Mouse (Mus musculus) retina, postnatal 1 day (tissue): ENCODE measurements around the gene Chd4.

Source experiments
- DNase-seq: peaks from one replicate; pipeline ENCODE4 v3.0.0-alpha.2; 2012

Chd4 gene

DNA sequence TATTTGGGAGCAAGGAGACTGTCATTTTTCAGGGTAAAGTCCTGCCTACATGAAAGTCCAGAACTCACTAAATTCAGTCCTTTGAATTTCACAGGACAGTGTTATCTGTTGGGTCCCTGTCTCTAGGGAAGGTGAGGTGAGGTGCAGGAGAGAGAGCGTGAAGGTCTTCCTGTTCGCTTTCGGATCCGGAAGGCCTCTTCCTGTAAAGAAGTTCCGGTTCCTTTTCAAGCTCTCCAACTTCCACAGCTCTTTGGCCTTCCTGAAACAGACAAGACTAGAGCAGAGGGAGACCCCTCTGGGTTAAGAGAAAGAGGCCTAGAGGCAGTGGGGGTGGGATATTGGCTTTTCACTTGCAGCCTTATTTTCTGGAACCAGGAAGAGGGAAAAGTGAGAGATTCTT, 3.4 kb upstream of the Chd4 start:
- no peak for DNase-seq

DNA sequence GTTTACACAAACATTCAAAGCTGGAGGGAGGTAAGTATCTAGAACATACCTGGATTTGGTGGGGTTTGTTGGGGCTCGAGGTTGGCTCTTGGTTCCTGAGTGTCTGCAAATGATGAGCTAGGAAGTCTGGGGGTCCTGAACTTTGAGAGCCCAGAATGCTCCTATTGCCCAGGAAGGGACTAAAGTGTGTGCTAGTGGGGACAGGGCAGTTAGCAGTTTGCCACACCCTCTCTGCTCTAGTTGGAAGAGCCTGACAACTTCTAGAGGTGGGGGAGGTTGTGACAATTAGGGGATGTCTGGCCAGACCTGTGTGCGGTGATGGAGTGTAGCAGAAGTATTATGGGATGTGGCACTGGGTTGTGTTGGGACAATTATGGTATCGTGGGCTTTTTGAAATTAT, 938 bp upstream of the Chd4 start:
- DNase-seq, result peak; percentile 65

DNA sequence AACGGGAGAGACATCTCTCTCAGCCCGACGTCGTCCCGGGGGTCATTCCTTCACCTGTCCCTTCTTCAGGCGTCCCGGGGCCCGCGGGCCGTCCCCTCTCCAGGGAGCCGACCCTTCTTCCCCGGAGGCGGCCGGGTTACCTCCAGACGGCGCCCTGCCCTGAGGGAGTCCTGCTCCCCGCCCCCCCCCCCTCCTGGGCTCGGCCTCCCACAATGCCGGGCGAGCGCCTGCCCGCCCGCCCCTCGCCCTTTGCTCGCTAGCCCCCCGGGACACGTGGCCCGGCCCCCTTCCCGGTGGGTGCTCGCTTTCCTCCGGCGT, 457 bp downstream of the Chd4 start:
- no peak for DNase-seq

DNA sequence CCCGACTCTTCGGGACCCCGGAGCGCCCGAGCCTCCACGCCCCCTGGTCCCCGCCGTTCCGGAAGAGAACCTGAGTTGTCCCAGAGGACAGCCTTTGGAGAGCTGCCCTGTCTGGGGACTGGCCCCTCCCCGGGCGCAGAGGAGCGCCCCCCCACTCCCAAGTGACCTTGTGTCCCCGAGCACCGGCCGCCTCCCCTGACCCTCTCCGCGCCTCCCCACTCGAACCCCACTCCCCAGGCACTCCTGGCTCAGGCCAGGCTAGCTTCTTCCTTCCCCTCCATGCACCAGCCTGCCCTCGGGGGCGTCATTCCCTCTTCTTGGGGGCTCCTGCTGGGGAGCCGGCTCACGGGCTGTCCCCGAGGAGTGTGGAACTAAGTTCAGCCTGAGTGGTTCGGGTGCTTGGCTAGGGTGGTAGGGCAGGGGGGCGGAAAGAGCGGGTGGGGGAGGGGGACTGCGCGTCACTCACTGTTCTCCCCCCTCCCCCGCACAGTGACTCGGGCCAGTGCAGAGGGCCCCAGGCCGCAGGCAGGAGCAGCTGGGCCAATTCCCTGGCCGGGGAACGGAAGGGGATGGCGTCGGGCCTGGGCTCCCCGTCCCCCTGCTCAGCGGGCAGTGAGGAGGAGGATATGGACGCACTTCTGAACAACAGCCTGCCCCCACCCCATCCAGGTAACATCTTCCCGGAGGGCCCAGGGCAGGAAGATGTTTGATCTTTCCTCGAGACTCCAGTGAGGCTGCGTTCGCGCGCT, 990 bp downstream of the Chd4 start:
- DNase-seq, result peak; percentile 81

DNA sequence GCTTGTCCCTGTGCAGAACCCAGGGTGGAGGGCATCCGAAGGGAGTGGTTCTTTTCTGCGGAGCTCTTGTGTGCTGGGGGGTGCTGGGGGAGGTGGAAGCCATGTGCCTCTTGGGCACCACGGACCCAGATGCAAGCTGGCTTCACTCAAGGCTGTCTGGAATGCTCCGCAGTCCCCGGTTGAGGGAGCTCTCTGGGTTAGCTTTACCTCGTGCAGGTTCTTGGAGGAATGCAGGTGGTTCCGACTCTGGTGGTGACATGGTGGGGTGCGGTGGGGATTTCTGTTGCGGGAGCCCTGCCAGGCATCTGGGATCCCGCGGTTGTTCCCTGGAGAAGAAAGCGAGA, 1.5 kb downstream of the Chd4 start:
- no peak for DNase-seq

DNA sequence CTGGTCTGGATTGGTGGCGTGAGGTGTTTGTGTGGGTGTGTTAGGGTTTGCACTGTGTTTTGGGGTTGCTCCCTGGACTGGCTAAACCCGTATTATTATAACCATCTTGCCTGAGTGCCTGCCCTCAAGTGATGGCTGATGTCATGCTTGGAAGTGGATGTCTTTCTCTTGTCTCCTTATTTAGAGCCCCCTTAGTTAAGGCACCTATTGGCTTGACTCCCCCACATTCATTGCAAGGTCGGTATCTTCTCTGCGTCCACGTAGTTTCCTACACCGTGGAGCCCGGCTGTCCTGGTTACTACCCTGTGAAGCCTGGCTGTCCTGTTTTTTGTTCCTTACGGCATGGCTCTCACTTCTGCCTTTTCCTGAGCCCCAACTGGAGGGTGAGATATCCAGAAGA, 2.2 kb downstream of the Chd4 start:
- no peak for DNase-seq

DNA sequence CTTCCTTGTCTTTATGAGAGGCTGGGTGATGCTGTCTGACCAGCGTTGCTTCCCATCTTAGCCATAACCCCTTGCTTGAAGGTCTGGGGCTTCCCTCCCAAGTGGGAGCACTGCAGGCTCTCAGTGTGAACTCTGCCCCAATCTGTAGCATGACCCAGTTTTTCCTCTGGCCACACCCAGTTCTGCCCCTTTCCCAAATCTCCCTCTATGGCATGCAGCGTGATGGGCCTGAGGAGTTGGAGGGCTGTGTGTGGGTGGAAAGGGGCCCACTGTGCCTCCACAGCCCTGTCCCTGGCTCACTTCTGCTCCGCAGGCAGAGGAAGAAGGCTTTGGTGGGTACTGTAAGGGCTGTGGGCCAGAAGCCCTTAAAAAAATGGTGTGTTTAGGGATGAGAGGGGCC, 2.7 kb downstream of the Chd4 start:
- peak; percentile 55 for DNase-seq

DNA sequence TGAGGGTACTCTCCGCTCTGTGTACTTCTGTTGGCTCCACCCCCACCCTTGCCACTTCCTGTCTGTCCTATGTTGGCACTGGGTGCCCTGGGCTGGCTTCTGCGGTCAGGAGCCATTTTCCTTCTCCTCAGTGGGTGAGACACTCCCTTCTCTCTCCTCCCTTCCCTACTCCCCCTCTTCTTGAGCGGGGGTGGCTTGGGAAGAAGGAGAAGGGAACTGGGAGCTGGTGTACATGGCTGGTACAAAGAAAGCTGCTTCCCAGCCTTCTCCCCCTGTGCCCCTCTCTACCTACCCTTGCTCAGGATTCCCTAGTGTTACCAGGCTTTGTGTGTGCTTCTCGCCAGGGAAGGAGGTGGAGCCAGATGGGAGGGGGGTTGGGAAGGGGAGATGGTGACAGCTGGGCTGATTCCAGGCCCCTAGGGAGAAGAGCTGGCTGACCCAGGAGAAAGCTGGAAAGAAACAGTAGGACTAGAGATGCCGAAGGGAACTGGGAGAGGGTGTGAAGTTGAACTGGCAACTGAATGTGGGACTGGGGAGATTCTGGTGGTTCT, 3.7 kb downstream of the Chd4 start:
- DNase-seq, result peak; percentile 83

DNA sequence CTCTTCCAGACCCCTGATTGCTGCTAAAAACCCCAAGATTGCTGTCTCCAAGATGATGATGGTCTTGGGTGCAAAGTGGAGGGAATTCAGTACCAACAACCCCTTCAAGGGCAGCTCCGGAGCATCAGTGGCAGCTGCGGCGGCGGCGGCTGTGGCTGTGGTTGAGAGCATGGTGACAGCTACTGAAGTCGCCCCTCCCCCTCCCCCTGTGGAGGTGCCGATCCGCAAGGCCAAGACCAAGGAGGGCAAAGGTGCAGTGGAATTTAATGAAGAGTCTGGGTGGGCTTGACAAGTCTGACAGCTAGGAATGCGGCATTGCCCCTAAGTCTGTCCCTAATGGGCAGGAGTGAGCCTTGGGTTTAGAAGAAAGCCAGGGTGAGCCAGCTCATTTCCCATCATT, 5.7 kb downstream of the Chd4 start:
- no peak for DNase-seq

DNA sequence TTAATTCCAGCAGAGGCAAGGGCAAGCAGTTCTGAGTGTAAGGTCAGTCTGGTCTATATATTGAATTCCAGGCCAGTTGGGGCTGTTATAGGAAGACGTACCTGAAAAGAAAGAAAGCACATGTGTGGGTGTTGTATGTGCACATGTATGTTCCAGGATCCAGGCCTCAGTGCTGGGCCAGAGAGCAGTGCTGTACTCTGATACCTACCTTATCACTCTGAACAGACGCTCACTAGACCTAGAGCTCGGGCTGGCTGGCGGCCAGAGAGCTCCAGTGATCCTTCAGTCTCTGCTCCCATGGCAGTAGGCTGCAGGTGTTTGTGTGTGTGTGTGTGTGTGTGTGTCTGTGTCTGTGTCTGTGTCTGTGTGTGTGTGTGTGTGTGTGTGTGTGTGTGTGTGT, 8.4 kb downstream of the Chd4 start:
- no peak for DNase-seq

DNA sequence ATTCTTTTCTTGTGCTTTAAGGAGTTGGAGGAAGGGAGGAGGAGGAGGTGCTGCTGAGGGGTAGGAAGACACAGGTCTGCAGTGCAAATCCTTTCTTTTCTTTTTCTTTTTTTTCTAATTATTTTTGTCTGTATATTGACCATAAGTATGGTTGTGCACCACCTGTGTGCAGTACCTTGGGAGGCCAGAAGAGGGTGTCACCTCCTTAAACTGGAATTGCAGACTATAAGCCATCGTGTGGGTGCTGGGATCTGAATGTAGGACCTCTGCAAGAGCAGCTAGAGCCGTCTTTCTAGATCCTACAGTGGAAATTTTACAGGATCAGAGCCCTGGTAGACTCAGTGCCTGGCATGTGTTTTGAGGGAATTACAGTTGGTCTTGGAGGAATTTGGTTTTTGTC, 11.9 kb downstream of the Chd4 start:
- no peak for DNase-seq

DNA sequence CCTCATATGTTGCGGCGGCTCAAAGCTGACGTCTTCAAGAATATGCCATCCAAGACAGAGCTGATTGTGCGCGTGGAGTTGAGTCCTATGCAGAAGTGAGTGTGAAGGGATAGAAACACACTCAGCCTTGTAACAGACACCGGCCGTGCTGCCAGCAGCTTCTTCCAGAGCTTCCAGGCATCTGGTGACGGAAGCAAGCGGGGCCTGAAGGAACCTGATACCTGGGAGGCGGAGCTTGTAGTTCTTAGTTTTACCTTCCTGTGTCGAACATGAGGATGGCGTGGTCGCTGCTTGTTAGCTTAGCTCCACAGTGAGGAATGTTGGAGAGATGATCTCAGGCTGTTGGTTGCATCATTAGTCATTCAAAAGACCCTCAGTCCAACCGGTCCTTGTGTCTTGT, 13.6 kb downstream of the Chd4 start:
- no peak for DNase-seq

DNA sequence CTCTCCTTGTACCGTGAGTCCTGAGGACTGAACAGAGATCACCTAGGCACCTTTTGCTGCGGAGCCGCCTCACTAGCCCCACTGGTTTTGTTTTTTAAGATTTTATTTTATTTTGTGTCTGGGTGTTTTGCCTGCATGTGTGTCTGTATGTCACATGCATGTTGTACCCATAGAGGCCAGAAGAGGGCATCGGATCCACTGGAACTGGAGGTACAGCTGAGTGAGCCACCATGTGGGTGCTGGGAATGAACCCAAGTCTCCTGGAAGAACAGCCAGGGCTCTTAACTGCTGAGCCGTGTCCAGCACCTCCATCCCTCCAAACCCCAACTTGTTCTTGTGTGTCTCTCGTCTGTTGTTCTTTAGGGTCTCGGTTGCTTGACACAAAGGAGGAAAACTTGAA, 15.1 kb downstream of the Chd4 start:
- peak; percentile 59 for DNase-seq

DNA sequence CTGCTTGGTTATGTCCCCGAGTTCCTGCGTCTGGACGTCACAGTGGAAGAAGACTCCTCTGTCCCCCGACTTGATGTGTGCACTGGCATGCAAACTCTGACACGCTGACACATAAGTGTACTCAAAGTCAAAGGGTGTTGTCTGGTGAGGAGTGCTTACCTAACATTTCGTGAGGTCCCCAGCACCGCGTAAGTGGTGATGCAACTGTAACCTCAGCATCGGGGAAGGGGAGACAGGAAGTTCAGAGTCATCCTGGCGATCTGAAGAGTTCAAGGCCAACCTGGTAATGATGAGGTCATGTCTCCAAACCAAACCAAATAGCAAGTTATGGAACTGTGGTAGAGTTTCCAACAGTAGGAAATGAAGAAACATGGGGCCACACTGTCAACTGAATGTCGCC, 16.8 kb downstream of the Chd4 start:
- DNase-seq, result no peak

DNA sequence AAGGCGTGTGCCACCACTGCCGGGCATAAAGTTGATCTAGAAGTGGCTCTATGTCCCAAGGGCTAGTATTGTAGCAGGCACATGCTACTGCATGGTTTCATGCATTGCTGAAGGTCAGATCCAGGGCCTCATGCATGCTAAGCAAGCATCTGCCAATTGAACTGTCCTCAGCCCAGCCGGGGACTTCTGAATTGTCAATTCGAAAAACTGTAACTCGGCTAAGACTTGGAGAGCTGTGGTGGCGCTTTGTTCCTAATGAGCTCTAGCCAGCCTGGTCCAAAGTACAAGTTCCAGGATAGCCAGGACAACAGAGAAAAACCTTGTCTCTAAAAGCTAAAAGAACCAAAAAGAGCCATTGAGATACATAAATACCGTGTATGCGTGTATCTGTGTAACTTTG, 23.6 kb downstream of the Chd4 start:
- DNase-seq, result no peak

DNA sequence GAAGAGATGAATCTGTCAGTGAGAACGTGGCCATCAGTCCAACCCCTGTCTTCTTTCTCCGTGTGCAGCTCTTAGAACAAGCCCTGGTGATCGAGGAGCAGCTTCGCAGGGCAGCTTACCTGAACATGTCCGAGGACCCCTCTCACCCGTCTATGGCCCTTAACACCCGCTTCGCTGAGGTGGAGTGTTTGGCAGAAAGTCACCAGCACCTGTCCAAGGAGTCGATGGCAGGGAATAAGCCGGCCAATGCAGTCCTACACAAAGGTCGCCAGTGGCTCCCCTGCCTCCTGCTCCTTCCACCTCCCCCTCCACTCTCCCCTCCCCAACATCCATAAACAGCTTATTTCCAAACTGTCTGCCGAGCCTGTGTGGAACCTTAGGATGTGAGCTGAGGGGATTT, 32.9 kb downstream of the Chd4 start:
- no peak for DNase-seq

DNA sequence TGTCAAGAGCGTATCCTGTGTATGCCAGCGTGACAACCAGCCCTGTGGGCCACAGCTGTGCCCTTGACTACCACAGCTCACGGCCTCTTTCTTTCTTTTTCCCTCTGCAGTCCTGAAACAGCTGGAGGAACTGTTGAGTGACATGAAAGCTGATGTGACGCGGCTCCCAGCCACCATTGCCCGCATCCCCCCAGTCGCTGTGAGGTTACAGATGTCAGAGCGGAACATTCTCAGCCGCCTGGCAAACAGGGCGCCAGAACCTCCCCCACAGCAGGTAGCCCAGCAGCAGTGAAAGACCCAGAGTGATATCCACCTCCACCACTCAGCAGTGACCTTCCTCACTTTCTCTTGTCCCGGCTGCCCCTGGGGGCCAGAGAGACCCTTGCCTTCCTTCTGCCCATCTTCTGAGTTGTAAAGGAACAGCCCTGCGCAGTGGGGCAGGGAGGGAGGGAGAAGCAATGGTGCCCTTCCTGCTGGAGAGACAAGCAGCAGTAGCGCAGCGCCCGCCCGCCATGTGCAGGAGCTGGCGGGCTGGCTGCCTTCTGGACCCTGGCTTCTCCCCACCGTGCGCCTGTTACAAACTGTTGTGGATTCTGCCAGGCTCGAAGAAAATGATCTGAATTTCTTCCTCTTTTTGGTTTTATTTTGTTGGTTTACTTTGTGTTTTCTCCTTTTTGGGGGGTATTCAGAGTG, 34.1 kb downstream of the Chd4 start:
- no peak for DNase-seq

DNA sequence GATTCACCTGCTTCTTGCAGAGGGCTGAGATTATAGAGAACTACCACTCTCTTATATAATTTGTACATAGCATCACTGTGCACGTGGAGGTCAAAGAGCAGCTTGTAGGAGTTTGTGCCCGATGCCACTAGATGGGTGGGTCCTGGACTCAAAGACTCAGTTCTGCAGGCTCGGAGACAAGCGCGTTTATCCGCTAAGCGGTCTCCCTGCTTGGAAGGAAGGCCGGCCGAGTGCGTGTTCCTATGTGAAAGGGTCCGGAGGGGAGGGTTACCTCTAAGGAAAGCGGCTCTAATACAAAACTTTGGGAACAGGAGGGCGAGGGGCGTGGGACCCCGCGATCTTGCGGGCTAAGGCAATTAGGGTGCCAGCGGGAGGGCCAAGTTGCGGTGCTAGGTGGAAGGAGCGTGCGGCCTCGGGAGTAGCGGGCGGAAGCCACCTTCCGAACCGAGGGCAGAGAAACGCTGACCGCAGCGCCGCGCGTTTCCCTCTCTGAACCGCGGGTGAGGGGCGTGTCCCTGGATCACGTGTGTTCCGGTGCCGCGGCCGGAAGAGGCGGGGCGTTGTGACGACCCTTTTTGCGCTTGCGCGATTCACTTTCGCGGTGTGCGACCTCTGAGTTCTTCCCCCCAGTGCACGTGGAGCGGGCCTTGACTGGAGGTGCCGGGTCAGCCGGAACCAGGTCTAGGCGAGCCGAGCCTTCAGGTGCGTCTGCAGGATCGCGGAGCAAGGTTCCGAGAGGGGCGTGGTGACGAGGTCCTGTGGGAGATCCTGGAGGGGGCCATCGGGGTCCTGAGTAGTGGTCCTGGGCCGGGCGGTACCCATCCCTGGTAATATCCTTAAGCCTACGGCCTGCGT, 35.7 kb downstream of the Chd4 start, which contains the start of gene Nop2:
Nop2 (plus strand) TSS at position 608 of the 855 bp plus-strand sequence.
- peak; percentile 96 for DNase-seq

DNA sequence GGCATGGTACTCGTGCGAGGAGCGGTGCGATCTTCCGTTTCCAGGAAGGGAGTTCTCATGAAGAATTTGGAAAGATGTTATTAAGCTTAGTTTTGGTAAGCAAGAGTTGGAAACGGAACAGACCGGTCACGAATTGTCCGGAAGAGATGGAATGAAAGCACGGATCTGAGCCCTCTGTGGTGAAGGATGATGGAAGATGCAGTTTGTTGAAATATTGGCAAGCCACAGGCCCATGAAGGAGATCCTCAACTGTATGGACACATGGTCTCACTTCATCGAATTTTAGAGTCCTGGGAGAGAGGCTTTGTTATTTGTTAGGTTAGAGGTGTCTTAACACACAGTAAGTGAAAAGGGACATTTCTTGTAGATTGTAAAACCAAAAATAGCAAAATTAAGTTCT, 36.7 kb downstream of the Chd4 start:
- no peak for DNase-seq

DNA sequence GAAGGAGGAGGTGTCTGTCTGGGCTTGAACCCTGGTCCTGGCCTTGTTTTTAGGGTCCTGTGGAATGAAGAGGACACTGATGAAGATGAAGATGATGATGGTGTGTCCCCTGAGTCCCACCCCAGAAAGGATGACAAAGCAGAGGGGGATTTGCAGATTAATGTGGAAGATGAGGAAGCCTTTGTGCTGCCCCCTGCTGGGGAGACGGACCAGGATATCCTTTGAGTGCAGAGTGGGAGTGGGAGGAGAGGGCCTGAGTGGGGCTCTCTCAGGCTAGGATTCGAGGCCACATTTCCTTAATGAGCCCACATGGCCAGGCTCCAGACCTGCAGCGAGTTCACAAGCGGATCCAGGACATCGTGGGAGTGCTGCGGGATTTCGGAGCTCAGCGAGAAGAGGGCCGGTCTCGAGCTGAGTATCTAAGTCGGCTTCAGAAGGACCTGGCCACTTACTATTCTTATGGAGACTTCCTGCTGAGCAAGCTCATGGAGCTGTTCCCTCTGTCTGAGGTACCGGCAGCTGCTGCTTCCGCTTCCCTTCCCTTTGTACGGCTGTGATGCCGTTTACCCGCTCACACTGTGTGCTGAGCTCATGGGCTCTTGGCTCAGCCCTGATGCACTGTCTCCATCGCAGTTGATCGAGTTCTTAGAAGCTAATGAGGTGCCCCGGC, 41.4 kb downstream of the Chd4 start:
- peak; percentile 77 for DNase-seq

DNA sequence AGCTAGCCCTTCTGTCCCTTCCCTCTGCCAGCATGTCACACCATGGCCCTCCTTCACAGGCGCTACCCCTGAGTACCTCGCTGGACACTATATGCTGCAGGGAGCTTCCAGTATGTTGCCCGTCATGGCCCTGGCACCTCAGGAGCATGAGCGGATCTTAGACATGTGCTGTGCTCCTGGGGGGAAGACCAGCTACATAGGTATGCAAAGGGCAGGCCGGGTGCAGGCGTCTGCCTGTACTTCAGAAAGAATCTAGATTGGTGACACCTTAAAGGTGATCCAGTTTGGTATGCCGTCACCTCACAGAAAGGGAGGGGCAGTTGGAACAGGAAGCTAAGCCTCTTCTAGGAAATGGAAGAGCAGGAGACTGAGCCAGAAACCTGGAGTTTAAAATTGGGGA, 44.0 kb downstream of the Chd4 start:
- no peak for DNase-seq

DNA sequence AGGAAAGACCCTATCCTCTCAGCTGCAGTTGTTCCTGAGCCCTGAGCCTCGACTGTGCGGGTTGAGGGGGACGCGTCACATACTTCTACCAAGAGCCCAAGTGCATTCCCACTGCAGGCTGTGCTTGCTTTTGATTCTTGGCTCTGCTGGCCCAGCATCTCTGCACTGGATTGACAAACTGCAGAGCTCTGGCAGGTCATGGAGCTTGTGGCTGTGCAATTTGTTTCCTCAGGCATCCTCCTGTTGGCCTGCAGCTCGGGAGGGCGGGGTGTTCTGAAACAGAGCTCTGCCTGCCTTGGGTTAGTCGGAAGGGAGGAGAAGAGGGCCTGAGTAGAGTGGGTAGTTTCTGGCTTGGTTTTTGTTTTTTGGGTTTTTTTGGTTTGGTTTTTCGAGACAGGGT, 46.7 kb downstream of the Chd4 start:
- no peak for DNase-seq

DNA sequence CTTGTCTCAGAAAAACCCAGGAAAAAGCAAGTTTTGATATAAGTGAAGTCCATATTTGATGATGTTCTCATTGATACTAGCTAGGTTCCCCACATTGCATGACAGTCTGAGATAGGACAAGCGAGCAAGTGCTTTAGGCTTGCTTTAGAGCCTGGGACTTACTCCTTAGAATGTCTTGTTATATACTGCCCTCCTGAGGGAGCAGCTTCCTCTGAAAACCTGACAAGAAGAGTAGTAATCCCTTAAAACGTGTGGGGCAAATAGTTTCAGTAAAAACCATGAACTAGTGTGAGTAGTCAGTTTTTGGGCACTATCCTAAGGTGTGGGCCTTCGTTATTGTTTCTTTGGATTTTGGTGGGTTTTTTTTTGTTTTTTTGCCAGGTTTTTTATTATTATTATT, 47.3 kb downstream of the Chd4 start:
- no peak for DNase-seq
